Mouse (Mus musculus) stomach, postnatal 0 days (tissue): ENCODE measurements around the gene Gm9958.

ENCODE experiments used
- CTCF ChIP-seq: IDR thresholded peaks from 2 replicates; pipeline ENCODE4 v1.5.1; 2016; ENCODE audit warnings: antibody characterized with exemption, low read depth, mild to moderate bottlenecking, moderate library complexity
- EP300 ChIP-seq: optimal IDR thresholded peaks from 2 replicates; pipeline ENCODE3; 2016; ENCODE audit warnings: antibody characterized with exemption

DNA sequence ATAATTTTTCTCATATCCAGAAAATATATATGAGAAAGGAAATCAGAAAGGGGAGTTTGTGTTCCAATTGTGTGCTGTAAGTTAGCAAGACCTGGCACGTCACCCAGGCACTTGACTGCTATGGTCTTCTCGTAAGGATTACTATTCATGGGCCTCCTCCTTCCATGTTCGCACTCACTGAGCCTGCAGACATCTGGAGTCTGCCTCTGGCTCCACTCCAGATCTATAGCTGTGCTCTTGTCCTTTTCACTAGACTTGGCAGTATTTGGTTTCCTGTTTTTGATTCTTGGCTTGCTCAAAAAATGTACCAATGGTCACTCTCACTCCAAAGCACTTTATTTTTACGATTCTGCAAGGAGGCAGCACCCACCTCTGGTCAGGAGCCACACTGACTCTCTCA is 14.5 kb downstream of the Gm9958 start:
- no peak for TF ChIP-seq EP300
- TF ChIP-seq CTCF = no peak
